Comparison of ENCODE assay signal across 8 mouse cellular contexts in the genomic region with DNA sequence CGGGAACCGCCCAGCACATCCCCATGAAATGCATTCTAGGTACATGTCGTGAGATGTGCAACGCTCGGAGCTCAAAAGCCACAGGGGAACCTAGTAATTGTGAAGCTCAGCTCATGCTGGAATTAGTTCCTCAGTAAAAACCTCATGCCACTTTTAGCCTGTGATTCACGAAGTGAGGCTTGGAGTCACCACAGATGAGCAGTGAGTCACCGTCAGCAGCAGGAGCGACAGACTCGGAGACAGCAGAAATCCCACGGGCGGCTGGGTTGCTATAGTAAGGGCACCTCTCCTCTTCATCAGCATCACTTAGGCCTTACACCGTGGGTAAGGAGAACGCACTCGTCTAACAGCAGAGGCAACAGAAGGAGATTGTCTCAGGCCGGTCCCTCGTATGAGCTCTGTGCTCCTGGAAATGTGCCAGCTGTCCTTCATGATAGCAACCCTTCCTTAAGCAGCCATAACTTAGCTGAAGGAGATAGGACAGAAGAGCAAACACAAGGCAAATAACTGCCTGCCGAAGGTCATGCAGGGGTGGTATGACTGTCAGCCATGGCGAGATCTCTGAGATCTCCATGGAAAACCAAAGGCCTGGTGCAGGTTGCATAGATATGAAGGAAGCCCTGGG. TPM values are rescaled to one million over a fixed set of nuclear protein-coding genes. Genes with fewer than 3 reads are reported as not detected.
DNase-seq lines count a peak whose midpoint lies in the region; ATAC-seq and TF ChIP-seq lines count a peak whose summit lies in the region.

No protein-coding gene starts in this region.

- no peak for TF ChIP-seq CTCF in lung, postnatal 0 days (IDR thresholded peaks at IDR 0.05)

- intact Hi-C loops in gastrocnemius, postnatal 14 days (cut with DNase I; ENCODE audit: low total_unique reads) = no loop called here

- peak; percentile 25 for DNase-seq in lung, postnatal 0 days (ENCODE audit: low spot score)
- no peak for DNase-seq in lung, postnatal 10 days
- peak; percentile 51 for DNase-seq in adrenal gland, postnatal 25 days
- DNase-seq in gastrocnemius, postnatal 14 days = peak; percentile 31
- no peak for DNase-seq in liver, embryonic 13.5 days
- no peak for DNase-seq in B cell, adult 2 months
- no peak for DNase-seq in spleen, adult 12 weeks (ENCODE audit: low spot score)

- H3K9ac ChIP-seq in lung, postnatal 0 days (replicated peaks; ENCODE audit: low read depth) = no peak overlapping the region
- H3K9ac ChIP-seq in liver, embryonic 13.5 days = peak overlapping the region; percentile 42
- no peak overlapping the region; the same call in 1 of the 2 replicates for H3K9ac ChIP-seq in neural tube, embryonic 15.5 days (replicated peaks)

- ATAC-seq in lung, postnatal 0 days = no peak
- ATAC-seq in liver, embryonic 13.5 days (ENCODE audit: low read depth) = peak; percentile 22
- no peak for ATAC-seq in neural tube, embryonic 15.5 days (ENCODE audit: low FRiP score)

- H3K4me1 ChIP-seq in lung, postnatal 0 days (ENCODE audit: insufficient read depth, low read depth, low read length) = no peaks in the 10 kb centered on the region
- peaks cover 74% of the 10 kb centered on the region for H3K4me1 ChIP-seq in liver, embryonic 13.5 days (replicated peaks)
- peaks cover 43% of the 10 kb centered on the region for H3K4me1 ChIP-seq in neural tube, embryonic 15.5 days

- H3K4me3 ChIP-seq in lung, postnatal 0 days (ENCODE audit: low read depth, low read length) = no peak overlapping the region
- H3K4me3 ChIP-seq in liver, embryonic 13.5 days (replicated peaks) = 0 out of 2 replicates have a peak overlapping the region, but pooled peaks have one; percentile 1
- no peak overlapping the region for H3K4me3 ChIP-seq in neural tube, embryonic 15.5 days (replicated peaks)

- no peaks in the 10 kb centered on the region for H3K9me3 ChIP-seq in lung, postnatal 0 days (ENCODE audit: low read length)
- no peaks in the 10 kb centered on the region for H3K9me3 ChIP-seq in liver, embryonic 13.5 days (replicated peaks)
- no peaks in the 10 kb centered on the region for H3K9me3 ChIP-seq in neural tube, embryonic 15.5 days (replicated peaks)

- WGBS in lung, postnatal 0 days = 59% methylated on average over 18 of the region's 18 CpGs
- WGBS in liver, embryonic 13.5 days (ENCODE audit: insufficient replicate concordance) = 36% methylated on average over 18 of the region's 18 CpGs
- 54% methylated on average over 18 of the region's 18 CpGs for WGBS in neural tube, embryonic 15.5 days

- no peak overlapping the region for H3K4me2 ChIP-seq in lung, postnatal 0 days (replicated peaks; ENCODE audit: low read depth, low read length)
- H3K4me2 ChIP-seq in liver, embryonic 13.5 days = peak overlapping the region; percentile 73
- H3K4me2 ChIP-seq in neural tube, embryonic 15.5 days = no peak overlapping the region

- no peak overlapping the region for H3K27ac ChIP-seq in lung, postnatal 0 days (ENCODE audit: low read length)
- peak overlapping the region; percentile 97 for H3K27ac ChIP-seq in liver, embryonic 13.5 days
- H3K27ac ChIP-seq in neural tube, embryonic 15.5 days (replicated peaks) = no peak overlapping the region; the same call in 1 of the 2 replicates

- no peaks in the 10 kb centered on the region for H3K27me3 ChIP-seq in lung, postnatal 0 days (replicated peaks; ENCODE audit: insufficient read depth, low read length)
- no peaks in the 10 kb centered on the region for H3K27me3 ChIP-seq in liver, embryonic 13.5 days
- no peaks in the 10 kb centered on the region for H3K27me3 ChIP-seq in neural tube, embryonic 15.5 days (replicated peaks)

- H3K36me3 ChIP-seq in lung, postnatal 0 days (ENCODE audit: insufficient read depth, low read length) = no peaks in the 10 kb centered on the region
- peaks cover 4% of the 10 kb centered on the region for H3K36me3 ChIP-seq in liver, embryonic 13.5 days
- H3K36me3 ChIP-seq in neural tube, embryonic 15.5 days = no peaks in the 10 kb centered on the region

- no peak for TF ChIP-seq EP300 in lung, postnatal 0 days (IDR thresholded peaks at IDR 0.05)

RNA-seq across cellular contexts. Expression of a gene that starts 39.8 kb away (rescaled TPM):
- polyA plus RNA-seq in lung, postnatal 0 days (2015; fragmentation: Nextera tagmentation; extraction: Ambion mirVana) = 6.2 and 6.8 TPM in 2 replicates
- 7.3 and 11.5 TPM in 2 replicates for total RNA-seq in adrenal gland, postnatal 25 days (2021)
- total RNA-seq in gastrocnemius, postnatal 14 days (2021) = 10 to 100 TPM; 29.0 to 32.3 TPM
- 25.0 and 25.2 TPM in 2 replicates for polyA plus RNA-seq in liver, embryonic 13.5 days (2015; fragmentation: Nextera tagmentation; extraction: Ambion mirVana)
- polyA plus RNA-seq in neural tube, embryonic 15.5 days (2015; fragmentation: Nextera tagmentation; extraction: Ambion mirVana) = 6.8 and 9.8 TPM in 2 replicates

Comparison
In these comparisons a context has a peak if more than half of its experiments do, and no peak if none do; other contexts are left out.
1. DNase-seq: peak in lung, postnatal 0 days (single experiment), adrenal gland, postnatal 25 days (single experiment) and gastrocnemius, postnatal 14 days (single experiment); none in lung, postnatal 10 days (single experiment), liver, embryonic 13.5 days (single experiment), B cell, adult 2 months (0 of 2) and spleen, adult 12 weeks (single experiment).